Comparison of ENCODE assay signal across 13 mouse cellular contexts in the genomic region with DNA sequence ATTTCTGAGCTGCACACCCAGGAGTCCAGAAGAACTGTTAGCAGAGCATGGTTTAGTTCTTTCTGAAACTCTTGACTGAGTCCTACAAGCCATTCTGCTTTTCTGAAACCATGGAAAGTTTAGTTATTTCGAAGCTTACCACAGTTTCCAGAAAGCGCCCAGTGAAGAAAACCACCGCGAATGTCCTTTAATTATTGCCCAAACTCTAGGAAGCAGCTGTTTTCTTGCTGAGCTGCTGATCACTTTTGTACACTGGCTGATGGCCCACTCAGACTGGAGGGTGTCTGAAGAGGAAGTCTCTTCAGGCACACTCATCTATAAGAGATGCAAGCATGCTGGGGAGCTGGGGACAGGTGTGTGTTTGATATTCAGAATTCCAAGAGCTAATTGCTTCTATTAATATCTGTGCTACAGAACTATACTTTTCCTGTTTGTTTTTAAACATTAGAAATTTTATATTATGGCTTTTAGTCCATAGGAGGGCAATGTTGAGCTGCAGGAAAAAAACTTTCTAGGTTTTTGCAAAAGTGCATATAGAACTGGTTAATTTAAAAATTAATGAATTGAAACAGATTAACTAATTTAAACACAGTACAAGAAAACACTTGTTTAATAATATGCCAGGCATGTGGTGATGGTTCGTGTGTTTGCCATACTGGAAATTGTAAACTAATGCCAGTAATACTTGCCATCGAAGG.
DNase-seq lines count a peak whose midpoint lies in the region; ATAC-seq and TF ChIP-seq lines count a peak whose summit lies in the region.
"Had no signal": no experiment of that assay in that cellular context is flagged by ENCODE, and none has a peak within 500 bp of the region (broad histone marks: within the 10 kb centered on the region; RNA-seq: fewer than 3 reads in every experiment).

No protein-coding gene starts in this region.

- H3K27ac ChIP-seq in stomach, postnatal 0 days (replicated peaks) = no peak overlapping the region
- H3K27ac ChIP-seq: hindbrain, embryonic 13.5 days; limb, embryonic 13.5 days had no signal

- H3K36me3 ChIP-seq in stomach, postnatal 0 days (ENCODE audit: control insufficient read depth, insufficient read depth, low read length) = no peaks in the 10 kb centered on the region
- H3K36me3 ChIP-seq: hindbrain, embryonic 13.5 days; limb, embryonic 13.5 days had no signal

- peak; percentile 56 for TF ChIP-seq CTCF in stomach, postnatal 0 days (IDR thresholded peaks at IDR 0.05; ENCODE audit: low read depth)

- H3K27me3 ChIP-seq in stomach, postnatal 0 days (ENCODE audit: control insufficient read depth, insufficient read depth, low read length) = no peaks in the 10 kb centered on the region
- H3K27me3 ChIP-seq: hindbrain, embryonic 13.5 days; limb, embryonic 13.5 days had no signal

- no peaks in the 10 kb centered on the region for H3K4me1 ChIP-seq in stomach, postnatal 0 days (replicated peaks; ENCODE audit: control insufficient read depth, insufficient read depth)
- H3K4me1 ChIP-seq: hindbrain, embryonic 13.5 days had no signal

- H3K9ac ChIP-seq in stomach, postnatal 0 days (ENCODE audit: low read length) = no peak overlapping the region
- H3K9ac ChIP-seq: hindbrain, embryonic 13.5 days; limb, embryonic 13.5 days had no signal

- no peaks in the 10 kb centered on the region for H3K9me3 ChIP-seq in stomach, postnatal 0 days (ENCODE audit: control insufficient read depth, low read length)
- H3K9me3 ChIP-seq: hindbrain, embryonic 13.5 days; limb, embryonic 13.5 days had no signal

- TF ChIP-seq EP300 in stomach, postnatal 0 days (optimal IDR thresholded peaks at IDR 0.05) = no peak

- H3K4me2 ChIP-seq in stomach, postnatal 0 days (replicated peaks; ENCODE audit: low read depth) = no peak overlapping the region
- H3K4me2 ChIP-seq: hindbrain, embryonic 13.5 days; limb, embryonic 13.5 days had no signal

- ATAC-seq in stomach, postnatal 0 days (ENCODE audit: low FRiP score, low TSS enrichment) = no peak
- ATAC-seq in megakaryocyte, adult 5-6 weeks (ENCODE audit: poor library complexity, severe bottlenecking) = no peak

- no peak overlapping the region for H3K4me3 ChIP-seq in stomach, postnatal 0 days (ENCODE audit: low read depth, low read length)
- H3K4me3 ChIP-seq: hindbrain, embryonic 13.5 days; limb, embryonic 13.5 days had no signal

- WGBS in stomach, postnatal 0 days = 65% methylated on average over 6 of the region's 6 CpGs

- intact Hi-C loops in heart, postnatal 25 days (cut with DNase I) = no loop called here

- peak; percentile 93 for DNase-seq in heart, adult 11 months
- no peak for DNase-seq in heart, postnatal 25 days (ENCODE audit: low spot score)
- peak; percentile 16 for DNase-seq in layer of hippocampus, adult 9-10 months (ENCODE audit: low spot score)
- DNase-seq in layer of hippocampus, postnatal 25 days (ENCODE audit: extremely low spot score in 1 of 2, low spot score in 1 of 2) = no peak
- peak; percentile 13 for DNase-seq in urinary bladder, postnatal 14 days (ENCODE audit: low spot score)
- no peak for DNase-seq in urinary bladder, adult 18-20 months (ENCODE audit: low spot score in 2 of 2)
- no peak for DNase-seq in stomach, postnatal 0 days (ENCODE audit: low spot score)
- DNase-seq: adrenal gland, adult 8-10 months; embryo, embryonic 11 days; kidney, postnatal 25 days had no signal

Comparison
In these comparisons a context has a peak if more than half of its experiments do, and no peak if none do; other contexts are left out.
1. DNase-seq: peak in heart, adult 11 months (single experiment), layer of hippocampus, adult 9-10 months (single experiment) and urinary bladder, postnatal 14 days (single experiment); none in heart, postnatal 25 days (single experiment), layer of hippocampus, postnatal 25 days (0 of 2), urinary bladder, adult 18-20 months (0 of 2) and stomach, postnatal 0 days (single experiment).